Mouse (Mus musculus) hindbrain, embryonic 12.5 days (tissue): ENCODE measurements around the gene Ppy. TPM values are rescaled to one million over a fixed set of nuclear protein-coding genes. Genes with fewer than 3 reads are reported as not detected.

Experiments used
- ATAC-seq: fragments of 200-750 bp; cut with Nextera tagmentation; 2 replicates; pipeline ENCODE4 v1.8.0; 2017; ENCODE audit warnings: moderate TSS enrichment; ENCODE audit not compliant: low FRiP score
- H3K27ac ChIP-seq: fragments of 300-500 bp; sonication (generic); 2 replicates; pipeline ENCODE4 v1.5.1; 2016; ENCODE audit warnings: mild to moderate bottlenecking
- H3K27me3 ChIP-seq: fragments of 300-500 bp; sonication (generic); 2 replicates; pipeline ENCODE4 v1.6.1; 2016; ENCODE audit warnings: mild to moderate bottlenecking
- H3K36me3 ChIP-seq: fragments of 300-500 bp; sonication (generic); 2 replicates; pipeline ENCODE4 v1.6.1; 2016; ENCODE audit warnings: mild to moderate bottlenecking
- H3K4me1 ChIP-seq: fragments of 300-500 bp; sonication (generic); 2 replicates; pipeline ENCODE4 v1.6.1; 2016
- H3K4me2 ChIP-seq: fragments of 300-500 bp; sonication (generic); replicated peaks from 2 replicates; pipeline ENCODE4 v1.6.1; 2016; ENCODE audit warnings: mild to moderate bottlenecking
- H3K4me3 ChIP-seq: fragments of 300-500 bp; sonication (generic); 2 replicates; pipeline ENCODE4 v1.5.1; 2016; ENCODE audit warnings: mild to moderate bottlenecking
- H3K9ac ChIP-seq: fragments of 300-500 bp; sonication (generic); 2 replicates; pipeline ENCODE4 v1.6.1; 2016; ENCODE audit warnings: mild to moderate bottlenecking, moderate library complexity
- H3K9me3 ChIP-seq: fragments of 300-500 bp; sonication (generic); replicated peaks from 2 replicates; pipeline ENCODE4 v1.6.1; 2016; ENCODE audit warnings: mild to moderate bottlenecking
- WGBS: fragments of 180-500 bp; shearing (Covaris S2); methylation state at CpG from one replicate; pipeline ENCODE4 v1.1.7; 2016; 5-methylcytosine and 5-hydroxymethylcytosine counted together
- polyA plus RNA-seq: library from polyadenylated mRNA; unstranded; fragments of >200 nt; fragmentation: Nextera tagmentation; extraction: Ambion mirVana; gene quantifications from 2 replicates; pipeline ENCODE4 v1.2.1, GENCODE M21; 2016

The Ppy gene
- polyA plus RNA-seq = not detected in 2 replicates

DNA sequence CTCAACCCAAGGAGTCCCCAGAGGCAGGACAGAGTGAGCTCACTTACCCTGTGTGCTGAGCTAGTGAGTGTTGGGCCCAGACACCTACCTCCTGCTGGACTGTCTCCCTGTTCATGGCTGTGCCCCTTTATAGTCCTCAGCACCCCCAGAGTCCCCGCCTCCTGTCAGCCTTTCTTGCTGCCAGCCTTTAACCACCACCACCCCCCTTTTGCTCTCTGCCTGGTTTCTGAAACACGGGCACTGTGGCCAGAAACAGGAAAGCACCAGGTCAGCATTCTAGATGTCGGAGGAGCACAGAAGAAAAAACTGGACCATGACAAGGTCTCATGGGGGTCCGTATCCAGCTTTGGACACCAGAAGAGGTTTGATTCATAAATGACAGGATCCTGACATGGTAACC is at the start of gene Ppy:
TSS of gene Ppy (minus strand) at position 101 of the 400 bp plus-strand sequence.
- H3K27me3 ChIP-seq = peaks cover 70% of the 10 kb centered on the region
- no peak within 1 kb of the TSS for H3K4me2 ChIP-seq
- H3K9ac ChIP-seq = no peak within 1 kb of the TSS; the same call in 1 of the 2 replicates
- H3K9me3 ChIP-seq = no peaks in the 10 kb centered on the region
- no peaks in the 10 kb centered on the region for H3K36me3 ChIP-seq
- no peak within 1 kb of the TSS for H3K27ac ChIP-seq
- ATAC-seq = no peak
- peaks cover 13% of the 10 kb centered on the region for H3K4me1 ChIP-seq
- 75% methylated on average over 4 of the region's 4 CpGs for WGBS
- no peak within 1 kb of the TSS for H3K4me3 ChIP-seq

DNA sequence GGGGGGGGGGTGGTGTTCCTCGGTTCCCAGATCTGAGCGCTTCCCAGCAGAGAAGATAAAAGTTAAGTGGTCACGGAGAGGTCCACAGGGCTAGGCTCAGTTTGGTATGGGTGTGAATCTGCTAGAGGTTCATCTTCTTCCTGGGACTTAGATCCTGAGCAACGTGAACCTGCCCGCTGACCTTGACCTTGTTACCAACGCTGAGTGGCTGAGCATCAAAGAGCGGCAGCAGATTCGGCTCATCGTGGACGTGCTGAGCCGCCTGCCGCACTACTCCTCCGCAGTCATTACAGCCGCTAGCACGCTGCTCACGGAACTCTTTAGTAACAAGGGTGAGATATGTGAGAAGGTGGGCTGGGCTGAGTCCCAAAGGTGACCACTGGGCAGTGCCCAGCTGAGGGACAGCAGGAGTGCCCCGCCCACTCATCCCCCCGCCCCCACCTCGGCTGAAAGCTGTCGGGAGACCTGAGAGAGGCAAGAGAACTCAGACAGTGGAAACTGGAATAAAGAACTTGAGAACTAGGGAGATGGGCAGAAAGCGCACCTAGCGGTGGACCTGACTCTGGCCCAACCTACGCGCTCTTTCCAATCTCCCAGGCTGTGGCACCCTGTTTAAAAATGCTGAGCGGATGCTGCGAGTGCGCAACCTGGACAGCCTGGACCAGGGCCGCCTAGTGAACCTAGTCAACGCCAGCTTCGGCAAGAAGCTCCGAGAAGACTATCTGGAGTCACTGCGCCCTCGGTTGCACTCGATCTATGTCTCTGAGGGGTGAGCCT is 46.3 kb upstream of the Ppy start:
- no peaks in the 10 kb centered on the region for H3K36me3 ChIP-seq
- 16% methylated on average over 34 of the region's 34 CpGs for WGBS
- H3K4me2 ChIP-seq = peak overlapping the region; percentile 15; the same call in 1 of the 2 replicates
- no peak overlapping the region for H3K9ac ChIP-seq
- H3K4me1 ChIP-seq = peaks cover 19% of the 10 kb centered on the region
- H3K27me3 ChIP-seq = peaks cover 75% of the 10 kb centered on the region
- 0 out of 2 replicates have a peak overlapping the region, but pooled peaks have one; percentile 7 for H3K4me3 ChIP-seq
- H3K9me3 ChIP-seq = no peaks in the 10 kb centered on the region
- no peak overlapping the region for H3K27ac ChIP-seq
- no peak for ATAC-seq

DNA sequence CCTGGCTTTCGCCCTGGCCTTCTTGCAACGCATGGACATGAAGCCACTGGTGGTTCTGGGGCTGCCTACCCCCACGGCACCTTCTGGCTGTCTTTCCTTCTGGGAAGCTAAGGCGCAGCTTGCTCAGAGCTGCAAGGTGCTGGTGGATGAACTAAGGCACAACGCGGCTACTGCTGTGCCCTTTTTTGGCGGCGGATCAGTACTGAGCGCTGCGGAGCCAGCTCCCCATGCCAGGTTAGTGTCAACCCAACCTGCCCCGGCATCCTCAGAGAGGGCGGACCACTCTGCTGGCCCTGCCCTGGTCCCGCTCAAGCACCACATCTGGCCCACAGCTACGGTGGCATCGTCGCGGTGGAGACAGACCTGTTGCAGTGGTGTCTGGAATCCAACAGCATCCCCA is 45.4 kb upstream of the Ppy start:
- Histone ChIP-seq H3K9me3 (no peaks in the 10 kb centered on the region), H3K9ac (no peak overlapping the region), H3K4me3 (0 out of 2 replicates have a peak overlapping the region, but pooled peaks have one; percentile 28), H3K27ac (no peak overlapping the region), H3K4me1 (peaks cover 19% of the 10 kb centered on the region), H3K27me3 (peaks cover 79% of the 10 kb centered on the region), H3K4me2 (no peak overlapping the region), H3K36me3 (no peaks in the 10 kb centered on the region)
- ATAC-seq = no peak
- WGBS = 10% methylated on average over 17 of the region's 17 CpGs

DNA sequence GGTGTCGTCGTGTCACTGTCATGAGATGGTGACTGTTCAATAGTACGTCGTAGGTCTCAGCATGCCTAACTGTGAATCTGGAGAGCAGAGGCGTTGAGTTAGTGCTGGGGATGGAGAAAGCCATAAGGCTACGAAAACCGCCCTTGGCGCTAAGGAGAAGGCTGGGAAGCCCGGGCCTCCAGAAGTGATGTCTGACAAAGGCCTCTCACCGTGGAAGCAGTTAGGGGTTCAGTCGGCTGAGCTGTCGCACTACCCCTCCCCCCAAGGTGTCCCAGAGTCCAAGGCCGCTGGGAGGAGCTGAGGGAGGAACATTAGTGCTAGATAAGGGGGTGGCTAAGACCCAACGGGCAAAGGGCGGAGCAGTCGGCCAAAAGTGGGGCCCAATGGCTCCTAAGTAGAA is 44.9 kb upstream of the Ppy start:
- peak overlapping the region; percentile 44; the same call in 1 of the 2 replicates for H3K4me2 ChIP-seq
- H3K36me3 ChIP-seq = no peaks in the 10 kb centered on the region
- peak overlapping the region; percentile 28; the same call in 1 of the 2 replicates for H3K4me3 ChIP-seq
- ATAC-seq = no peak
- no peak overlapping the region for H3K9ac ChIP-seq
- H3K27me3 ChIP-seq = peaks cover 79% of the 10 kb centered on the region
- H3K4me1 ChIP-seq = peaks cover 19% of the 10 kb centered on the region
- WGBS = 5% methylated on average over 16 of the region's 16 CpGs
- no peaks in the 10 kb centered on the region for H3K9me3 ChIP-seq
- H3K27ac ChIP-seq = no peak overlapping the region

DNA sequence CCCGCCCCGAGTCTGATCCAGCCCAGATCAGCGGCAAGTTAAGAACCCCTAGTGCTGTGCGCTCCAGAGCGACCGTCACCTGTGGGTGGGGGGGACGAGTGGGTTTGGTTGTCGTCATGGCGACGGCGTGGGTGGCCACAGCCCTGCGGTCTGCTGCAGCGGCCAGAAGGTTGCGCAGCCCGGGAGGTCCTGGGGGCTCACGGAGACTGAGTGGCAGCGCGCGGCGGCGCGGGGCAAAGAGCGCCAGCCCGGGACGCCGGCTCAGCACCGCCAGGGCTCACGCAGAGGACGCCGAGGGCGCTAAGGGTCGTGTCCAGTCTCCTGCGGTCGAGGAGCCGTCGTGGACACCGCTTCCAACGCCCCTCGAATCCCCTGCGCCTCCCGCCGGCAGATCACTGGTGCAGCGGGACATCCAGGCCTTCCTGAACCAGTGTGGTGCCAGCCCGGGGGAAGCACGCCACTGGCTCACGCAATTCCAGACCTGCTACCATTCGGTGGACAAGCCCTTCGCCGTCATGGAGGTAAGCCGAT is 44.4 kb upstream of the Ppy start, which contains the start of gene Nags:
TSS of gene Nags (plus strand) at position 43 of the 531 bp plus-strand sequence.
- H3K36me3 ChIP-seq = no peaks in the 10 kb centered on the region
- H3K9ac ChIP-seq = no peak within 1 kb of the TSS
- H3K4me2 ChIP-seq = peak within 1 kb of the TSS; percentile 44
- H3K27me3 ChIP-seq = peaks cover 79% of the 10 kb centered on the region
- no peak for ATAC-seq
- H3K4me3 ChIP-seq = peak within 1 kb of the TSS; percentile 28
- peaks cover 19% of the 10 kb centered on the region for H3K4me1 ChIP-seq
- 2% methylated on average over 50 of the region's 50 CpGs for WGBS
- no peak within 1 kb of the TSS for H3K27ac ChIP-seq
- H3K9me3 ChIP-seq = no peaks in the 10 kb centered on the region

DNA sequence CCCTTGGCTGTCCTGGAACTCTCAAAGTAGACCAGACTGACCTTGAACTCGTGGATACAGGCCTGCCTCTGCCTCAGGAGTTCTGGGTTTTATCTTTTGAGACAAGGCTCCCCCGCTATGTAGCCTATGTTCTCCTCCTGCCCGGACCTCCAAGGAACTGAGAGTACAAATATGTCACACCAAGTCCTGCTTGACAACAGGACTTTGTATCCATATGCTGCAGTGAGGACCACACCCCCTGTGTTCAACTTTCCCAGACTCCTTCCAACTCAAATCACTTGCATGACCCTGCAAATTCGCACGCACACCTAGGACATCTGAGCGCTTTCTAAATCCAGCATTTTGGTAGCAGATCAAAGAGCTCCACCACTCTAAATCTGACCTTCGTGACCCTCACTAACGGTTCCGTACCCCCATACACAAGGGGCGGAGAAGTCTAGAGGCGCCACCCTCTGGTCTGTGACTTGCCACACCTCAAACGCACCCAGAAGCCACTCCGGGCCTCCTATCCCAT is 43.9 kb upstream of the Ppy start:
- H3K27me3 ChIP-seq = peaks cover 80% of the 10 kb centered on the region
- peaks cover 19% of the 10 kb centered on the region for H3K4me1 ChIP-seq
- H3K27ac ChIP-seq = no peak overlapping the region
- no peak overlapping the region for H3K9ac ChIP-seq
- 22% methylated on average over 13 of the region's 13 CpGs for WGBS
- no peaks in the 10 kb centered on the region for H3K36me3 ChIP-seq
- ATAC-seq = no peak
- H3K4me3 ChIP-seq = peak overlapping the region; percentile 28
- H3K9me3 ChIP-seq = no peaks in the 10 kb centered on the region
- H3K4me2 ChIP-seq = peak overlapping the region; percentile 44

DNA sequence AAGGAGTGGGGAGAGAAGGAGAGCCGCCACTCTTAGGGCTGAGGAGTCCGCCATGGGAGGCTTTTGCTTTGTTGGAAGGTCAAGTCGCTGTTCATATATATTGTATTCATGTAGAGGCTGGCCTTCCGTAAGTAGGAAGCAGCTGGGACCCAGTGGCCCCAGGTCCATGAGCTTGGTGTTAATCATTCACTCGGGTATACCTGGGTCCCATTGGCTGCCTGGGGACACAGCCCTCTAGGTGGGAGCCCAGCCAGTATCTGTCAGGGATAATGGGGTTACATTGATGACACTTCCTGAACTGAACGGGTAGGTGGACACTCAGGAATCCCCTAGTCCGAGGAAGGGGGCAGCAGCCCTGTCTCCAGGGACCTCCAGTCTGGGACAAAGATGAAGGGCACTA is 41.2 kb upstream of the Ppy start:
- peaks cover 18% of the 10 kb centered on the region for H3K4me1 ChIP-seq
- H3K4me2 ChIP-seq = no peak overlapping the region
- ATAC-seq = no peak
- 74% methylated on average over 7 of the region's 7 CpGs for WGBS
- no peak overlapping the region for H3K27ac ChIP-seq
- H3K9ac ChIP-seq = no peak overlapping the region
- peaks cover 64% of the 10 kb centered on the region for H3K27me3 ChIP-seq
- H3K9me3 ChIP-seq = no peaks in the 10 kb centered on the region
- H3K36me3 ChIP-seq = no peaks in the 10 kb centered on the region
- no peak overlapping the region for H3K4me3 ChIP-seq

DNA sequence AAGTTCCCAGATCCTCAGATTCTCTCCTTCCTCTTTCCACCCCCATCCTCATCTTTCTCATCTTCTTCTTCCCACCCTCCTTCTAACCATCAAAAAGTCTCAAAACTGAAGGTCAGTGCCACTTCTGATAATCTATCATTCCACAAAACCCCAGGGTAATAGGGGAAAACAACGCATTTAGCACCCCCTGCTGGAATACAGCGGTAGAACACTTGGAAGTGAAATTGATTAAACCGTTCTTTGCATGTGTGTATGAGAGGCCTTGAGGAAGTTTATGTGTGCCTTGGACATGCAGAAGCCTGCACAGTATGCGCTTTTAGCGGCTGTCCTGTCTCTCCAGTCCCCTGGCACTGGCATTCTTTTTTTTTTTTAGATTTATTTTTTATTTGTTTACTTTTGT is 39.4 kb upstream of the Ppy start:
- Histone ChIP-seq H3K36me3 (no peaks in the 10 kb centered on the region), H3K4me3 (no peak overlapping the region), H3K27ac (no peak overlapping the region), H3K27me3 (peaks cover 48% of the 10 kb centered on the region), H3K9ac (no peak overlapping the region), H3K4me2 (no peak overlapping the region), H3K4me1 (peaks cover 4% of the 10 kb centered on the region), H3K9me3 (no peaks in the 10 kb centered on the region)
- WGBS = 4% methylated on average over 5 of the region's 5 CpGs
- no peak for ATAC-seq

DNA sequence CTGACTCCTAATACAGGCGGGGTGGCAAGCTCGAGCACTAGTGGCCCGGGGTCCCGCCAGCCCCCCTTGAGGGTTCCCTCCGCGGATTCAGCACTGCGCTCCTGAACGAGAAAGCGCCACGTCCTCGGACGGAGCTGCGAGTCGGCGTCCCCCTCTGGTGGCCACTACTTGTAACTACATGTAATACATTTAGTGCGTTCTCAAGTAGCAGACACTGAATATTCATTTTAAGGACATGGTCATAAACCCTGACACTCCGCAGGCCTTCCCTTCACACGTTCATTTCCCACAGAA is 37.3 kb upstream of the Ppy start:
- Histone ChIP-seq H3K9me3 (no peaks in the 10 kb centered on the region), H3K36me3 (no peaks in the 10 kb centered on the region), H3K27me3 (peaks cover 27% of the 10 kb centered on the region), H3K9ac (0 out of 2 replicates have a peak overlapping the region, but pooled peaks have one; percentile 46), H3K4me3 (0 out of 2 replicates have a peak overlapping the region, but pooled peaks have one; percentile 2), H3K27ac (no peak overlapping the region), H3K4me1 (peaks cover 10% of the 10 kb centered on the region), H3K4me2 (peak overlapping the region; percentile 49)
- WGBS = 1% methylated on average over 18 of the region's 18 CpGs
- ATAC-seq = no peak

DNA sequence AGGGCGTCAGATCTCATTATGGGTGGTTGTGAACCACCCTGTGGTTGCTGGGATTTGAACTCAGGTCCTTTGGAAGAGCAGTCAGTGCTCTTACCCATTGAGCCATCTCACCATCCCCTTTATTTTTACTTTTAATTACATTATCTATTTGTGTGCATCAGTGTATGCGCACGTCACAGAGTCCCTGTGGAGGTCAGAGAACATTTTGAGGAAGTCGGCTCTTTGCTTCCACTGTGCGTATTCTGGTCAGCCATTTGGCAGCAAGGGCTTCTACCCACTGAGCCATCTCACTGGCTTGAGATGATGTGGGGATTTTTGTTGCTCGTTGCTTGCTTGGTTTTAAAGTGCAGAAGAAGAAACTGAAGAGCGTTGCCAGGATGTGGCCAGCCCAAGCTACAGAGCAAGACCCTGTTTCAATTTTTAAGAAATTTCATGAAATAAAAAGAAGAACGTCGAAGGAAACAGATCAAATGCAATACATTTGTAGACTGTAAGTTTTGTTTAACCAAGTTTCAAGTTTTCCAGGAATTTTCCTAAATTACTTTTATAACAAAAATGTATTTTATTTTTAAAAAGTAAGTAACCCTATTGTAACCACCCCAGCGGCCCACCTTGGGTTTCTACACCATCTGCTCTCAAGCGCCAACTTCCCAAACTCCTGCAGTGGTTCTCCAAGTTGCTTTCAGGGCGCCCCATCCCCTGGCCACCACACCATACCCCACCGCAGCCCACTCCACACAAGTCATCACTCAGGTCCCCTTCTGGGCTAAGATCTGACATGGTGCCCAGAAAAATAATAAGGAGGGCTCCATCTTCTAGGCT is 36.7 kb upstream of the Ppy start:
- Histone ChIP-seq H3K27me3 (peaks cover 21% of the 10 kb centered on the region), H3K9me3 (no peaks in the 10 kb centered on the region), H3K4me1 (peaks cover 10% of the 10 kb centered on the region), H3K4me3 (0 out of 2 replicates have a peak overlapping the region, but pooled peaks have one; percentile 2), H3K27ac (no peak overlapping the region), H3K36me3 (no peaks in the 10 kb centered on the region), H3K9ac (0 out of 2 replicates have a peak overlapping the region, but pooled peaks have one; percentile 46), H3K4me2 (peak overlapping the region; percentile 49)
- 47% methylated on average over 13 of the region's 13 CpGs for WGBS
- ATAC-seq = no peak

DNA sequence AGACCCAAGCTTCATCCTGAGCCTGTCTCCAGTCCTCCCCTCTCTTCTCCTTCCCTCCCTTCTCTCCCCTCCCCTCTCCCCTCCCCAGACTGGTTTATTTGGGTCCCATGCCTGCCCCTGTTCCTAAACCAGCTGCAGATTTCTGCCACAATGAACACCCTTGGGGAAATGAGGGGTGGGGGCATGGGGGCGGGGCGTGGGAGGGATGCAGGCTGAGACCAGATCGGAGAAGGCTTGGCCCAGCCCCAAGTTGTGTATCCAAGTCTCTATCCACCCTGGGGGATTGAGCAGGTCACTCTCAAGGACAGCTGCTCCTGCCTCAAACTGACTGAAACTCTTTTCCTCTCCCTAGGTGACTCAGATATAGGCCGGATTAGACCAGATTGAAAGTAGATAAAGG is 33.4 kb upstream of the Ppy start:
- Histone ChIP-seq H3K4me3 (no peak overlapping the region), H3K36me3 (no peaks in the 10 kb centered on the region), H3K9me3 (no peaks in the 10 kb centered on the region), H3K4me2 (no peak overlapping the region), H3K4me1 (peaks cover 10% of the 10 kb centered on the region), H3K9ac (0 out of 2 replicates have a peak overlapping the region, but pooled peaks have one; percentile 13), H3K27ac (no peak overlapping the region), H3K27me3 (peaks cover 12% of the 10 kb centered on the region)
- WGBS = 31% methylated on average over 4 of the region's 4 CpGs
- ATAC-seq = peak; percentile 53; the same call in 1 of the 2 replicates

DNA sequence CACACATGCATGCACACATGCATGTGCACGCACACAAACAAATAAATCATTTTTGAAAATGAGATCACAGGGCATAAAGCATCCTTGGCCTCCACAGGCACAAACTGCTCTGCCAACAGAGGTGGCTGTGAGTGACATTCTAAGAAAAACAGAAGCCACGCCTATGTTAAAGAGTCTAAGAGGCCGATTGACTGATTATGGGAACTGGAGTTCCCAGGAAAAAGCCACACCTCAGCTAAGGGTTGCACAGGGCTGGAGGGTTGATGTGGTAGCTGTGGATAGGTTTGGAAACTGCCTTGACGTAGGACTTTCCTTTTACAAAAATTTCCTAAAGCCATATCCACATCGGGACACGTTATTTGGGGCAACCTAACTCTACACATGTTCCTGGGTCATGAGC is 16.3 kb upstream of the Ppy start:
- H3K4me3 ChIP-seq = no peak overlapping the region
- H3K4me1 ChIP-seq = no peaks in the 10 kb centered on the region
- ATAC-seq = no peak
- 0 out of 2 replicates have a peak, but pooled peaks cover 8% of the 10 kb centered on the region for H3K27me3 ChIP-seq
- H3K9ac ChIP-seq = no peak overlapping the region
- WGBS = 89% methylated on average over 6 of the region's 6 CpGs
- no peak overlapping the region for H3K27ac ChIP-seq
- no peak overlapping the region for H3K4me2 ChIP-seq
- no peaks in the 10 kb centered on the region for H3K9me3 ChIP-seq
- H3K36me3 ChIP-seq = no peaks in the 10 kb centered on the region
